Mouse (Mus musculus) hindbrain, embryonic 15.5 days (tissue): ENCODE results near the gene Piwil4. TPM values are rescaled to one million over a fixed set of nuclear protein-coding genes. Genes with fewer than 3 reads are reported as not detected.

ENCODE experiments used
- ATAC-seq: fragments of 200-750 bp; cut with Nextera tagmentation; 2 replicates; pipeline ENCODE4 v1.8.0; 2017; ENCODE audit warnings: low read depth, moderate number of reproducible peaks, moderate TSS enrichment; ENCODE audit not compliant: low FRiP score
- H3K27ac ChIP-seq: fragments of 300-500 bp; sonication (generic); replicated peaks from 2 replicates; pipeline ENCODE4 v1.5.1; 2015; ENCODE audit warnings: mild to moderate bottlenecking, inconsistent platforms
- H3K27me3 ChIP-seq: fragments of 300-500 bp; sonication (generic); 2 replicates; pipeline ENCODE4 v1.6.1; 2015; ENCODE audit warnings: control low read depth, inconsistent platforms
- H3K36me3 ChIP-seq: fragments of 300-500 bp; sonication (generic); 2 replicates; pipeline ENCODE4 v1.6.1; 2015; ENCODE audit warnings: control low read depth, inconsistent platforms
- H3K4me1 ChIP-seq: fragments of 300-500 bp; sonication (generic); replicated peaks from 2 replicates; pipeline ENCODE4 v1.6.1; 2015; ENCODE audit warnings: control low read depth, inconsistent platforms
- H3K4me2 ChIP-seq: fragments of 300-500 bp; sonication (generic); 2 replicates; pipeline ENCODE4 v1.6.1; 2015; ENCODE audit warnings: moderate library complexity, mild to moderate bottlenecking, inconsistent platforms
- H3K4me3 ChIP-seq: fragments of 300-500 bp; sonication (generic); 2 replicates; pipeline ENCODE4 v1.5.1; 2015; ENCODE audit warnings: mild to moderate bottlenecking, inconsistent platforms
- H3K9ac ChIP-seq: fragments of 300-500 bp; sonication (generic); 2 replicates; pipeline ENCODE4 v1.6.1; 2015; ENCODE audit warnings: inconsistent platforms
- H3K9me3 ChIP-seq: fragments of 300-500 bp; sonication (generic); 2 replicates; pipeline ENCODE4 v1.6.1; 2016; ENCODE audit warnings: control low read depth, inconsistent platforms
- WGBS: fragments of 180-500 bp; shearing (Covaris S2); methylation state at CpG from one replicate; pipeline ENCODE4 v1.1.7; 2015; 5-methylcytosine and 5-hydroxymethylcytosine counted together
- polyA plus RNA-seq: library from polyadenylated mRNA; unstranded; fragments of >200 nt; fragmentation: Nextera tagmentation; extraction: Ambion mirVana; gene quantifications from 2 replicates; pipeline ENCODE4 v1.2.1, GENCODE M21; 2015

Gene Piwil4
- polyA plus RNA-seq: 0.41 and 0.43 TPM in 2 replicates

DNA sequence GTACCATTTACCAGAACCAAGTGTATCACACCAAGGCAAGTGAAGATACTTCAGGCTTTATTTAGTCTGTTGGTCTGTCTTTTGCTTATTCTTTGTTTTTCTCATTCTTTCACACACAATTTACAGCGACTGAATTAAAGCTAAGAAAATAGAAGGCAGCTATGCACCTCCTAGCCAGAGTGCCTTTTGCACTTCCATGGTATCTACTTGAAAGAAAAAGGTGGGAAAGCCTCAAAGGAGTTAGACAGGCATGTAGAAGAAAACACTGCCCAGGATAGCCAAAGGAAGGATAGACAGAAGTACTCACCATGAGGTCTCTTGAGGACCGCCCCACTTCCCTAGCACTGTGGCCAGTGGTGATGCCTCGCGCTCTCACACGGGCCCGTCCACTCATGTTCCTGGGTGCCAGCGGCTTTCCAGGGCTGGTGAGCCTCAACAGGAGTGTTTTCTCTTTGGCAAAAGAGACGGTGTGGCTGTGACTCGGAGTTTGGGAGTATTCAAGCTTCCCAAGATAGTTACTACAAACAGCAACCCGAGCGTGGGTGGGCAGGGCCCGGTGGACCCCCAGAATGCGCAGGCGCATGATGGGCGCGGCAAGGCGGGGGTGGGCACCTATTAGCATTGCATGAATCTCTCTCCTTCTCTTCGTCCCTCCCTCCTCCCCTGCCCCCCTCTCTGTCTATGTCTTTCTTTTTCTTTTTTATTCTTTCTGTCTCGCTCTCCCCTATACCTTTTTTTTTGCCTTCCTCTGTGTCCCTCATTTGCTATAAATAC is at the start of gene Piwil4:
TSS of gene Piwil4 (minus strand) at position 583 of the 774 bp plus-strand sequence.
- H3K4me2 ChIP-seq: no peak within 1 kb of the TSS
- ATAC-seq: no peak
- H3K27me3 ChIP-seq: no peaks in the 10 kb centered on the region
- H3K9ac ChIP-seq: no peak within 1 kb of the TSS
- no peak within 1 kb of the TSS for H3K4me3 ChIP-seq
- WGBS: 85% methylated on average over 19 of the region's 19 CpGs
- H3K27ac ChIP-seq: no peak within 1 kb of the TSS
- H3K4me1 ChIP-seq: no peaks in the 10 kb centered on the region
- no peaks in the 10 kb centered on the region for H3K9me3 ChIP-seq
- H3K36me3 ChIP-seq: no peaks in the 10 kb centered on the region

DNA sequence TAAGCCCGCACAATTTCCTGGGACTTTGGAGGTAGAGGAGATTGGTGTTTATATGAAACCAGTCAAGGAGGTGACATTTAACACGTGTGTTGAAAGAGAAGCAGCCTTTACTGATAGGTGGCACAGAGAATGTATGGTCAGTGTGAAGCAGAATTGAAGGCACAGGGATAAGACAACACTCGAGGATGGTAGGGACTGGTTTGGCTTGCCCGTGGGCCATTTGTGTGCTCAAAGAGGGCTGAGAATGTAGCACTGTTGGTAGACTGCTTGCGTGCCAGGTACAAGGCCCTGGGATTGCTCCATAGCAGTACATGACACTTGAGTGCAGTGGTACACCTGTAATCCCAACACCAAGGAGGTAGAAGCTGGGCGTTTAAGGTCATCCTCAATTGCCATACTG is 46.8 kb upstream of the Piwil4 start:
- Histone ChIP-seq H3K9me3 (no peaks in the 10 kb centered on the region), H3K9ac (no peak overlapping the region), H3K4me2 (no peak overlapping the region), H3K27ac (no peak overlapping the region), H3K4me1 (peaks cover 11% of the 10 kb centered on the region), H3K36me3 (peaks cover 42% of the 10 kb centered on the region), H3K27me3 (no peaks in the 10 kb centered on the region), H3K4me3 (no peak overlapping the region)
- 93% methylated on average over 6 of the region's 6 CpGs for WGBS
- no peak for ATAC-seq

DNA sequence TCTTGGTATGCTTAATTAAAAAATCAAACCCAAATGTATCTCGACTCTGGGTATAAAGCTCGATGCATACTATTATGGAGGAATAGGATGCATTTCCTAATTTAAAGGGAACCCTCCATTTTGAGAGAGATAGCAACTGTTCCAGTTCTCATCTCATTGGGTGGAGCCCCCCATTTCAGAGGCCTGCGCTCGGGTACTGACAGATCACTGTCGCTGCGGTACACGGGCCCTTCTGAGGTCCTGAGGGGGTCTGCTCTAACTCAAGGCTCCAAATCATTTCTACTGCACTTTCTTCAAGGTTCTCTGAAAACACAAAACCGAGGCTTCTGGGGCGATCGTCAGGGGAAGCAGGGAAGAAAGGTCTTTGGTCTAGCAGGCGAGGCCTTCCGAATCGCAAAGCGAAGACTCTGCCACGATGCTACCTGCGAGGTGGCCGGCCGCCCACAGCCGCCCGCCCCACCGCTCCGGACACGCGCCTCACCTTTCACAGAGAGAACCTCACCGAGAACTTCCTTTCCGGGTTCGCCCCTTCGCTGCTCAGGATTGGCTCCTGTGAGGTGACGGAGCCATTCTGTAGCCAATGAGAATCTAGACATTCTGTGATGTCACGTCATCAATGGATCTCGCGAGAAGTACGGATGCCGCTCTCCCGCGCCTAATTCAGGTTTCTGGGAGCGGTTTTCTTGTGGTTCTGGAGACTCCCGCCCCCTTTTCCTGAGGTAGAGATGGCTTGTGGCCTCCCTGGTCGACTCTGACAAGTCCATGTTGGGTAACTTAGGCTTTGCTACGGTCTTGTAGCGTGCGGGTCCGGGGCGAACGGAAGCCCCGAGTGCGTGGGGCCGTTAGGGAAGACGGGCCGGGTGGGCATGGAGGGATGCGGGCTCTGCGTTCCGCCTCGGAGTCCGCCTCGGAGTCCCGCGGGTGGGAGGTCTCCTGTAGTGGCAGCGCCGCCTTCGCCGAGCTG is 43.8 kb upstream of the Piwil4 start, which contains the start of the genes Mre11a and Ankrd49:
TSS of gene Mre11a (plus strand) at position 616 of the 964 bp plus-strand sequence.
TSS of gene Ankrd49 (minus strand) at position 818 of the 964 bp plus-strand sequence.
- peak within 1 kb of the TSS; percentile 97 for H3K27ac ChIP-seq
- no peaks in the 10 kb centered on the region for H3K27me3 ChIP-seq
- H3K9ac ChIP-seq: peak within 1 kb of the TSS; percentile 84
- H3K4me3 ChIP-seq: peak within 1 kb of the TSS; percentile 76
- WGBS: under 1% methylated on average over 62 of the region's 62 CpGs
- peaks cover 37% of the 10 kb centered on the region for H3K36me3 ChIP-seq
- H3K4me2 ChIP-seq: peak within 1 kb of the TSS; percentile 90
- peaks cover 11% of the 10 kb centered on the region for H3K4me1 ChIP-seq
- ATAC-seq: peak; percentile 100
- H3K9me3 ChIP-seq: no peaks in the 10 kb centered on the region

DNA sequence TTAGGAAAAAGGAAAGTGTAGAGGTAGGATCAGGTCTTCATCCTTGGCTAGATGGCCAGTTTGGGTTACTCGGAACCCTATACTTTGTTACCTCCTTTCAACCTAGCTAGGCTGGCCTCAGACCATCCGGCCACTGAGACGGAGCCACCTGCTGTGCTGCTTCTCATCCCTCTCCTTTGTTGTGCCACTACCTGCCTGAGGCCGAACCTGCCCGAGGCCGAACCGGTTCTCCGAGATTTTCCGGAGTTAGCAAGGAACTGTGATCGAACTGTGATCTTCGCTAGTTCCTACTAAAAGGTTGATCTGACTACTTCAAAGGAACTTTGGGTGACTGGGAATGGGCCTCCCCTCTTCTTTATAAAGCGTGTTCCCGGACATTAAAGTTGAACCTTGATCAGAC is 37.8 kb upstream of the Piwil4 start:
- WGBS: 39% methylated on average over 13 of the region's 13 CpGs
- no peaks in the 10 kb centered on the region for H3K9me3 ChIP-seq
- H3K4me2 ChIP-seq: no peak overlapping the region
- peaks cover 20% of the 10 kb centered on the region for H3K36me3 ChIP-seq
- H3K4me3 ChIP-seq: no peak overlapping the region
- H3K4me1 ChIP-seq: no peaks in the 10 kb centered on the region
- H3K27ac ChIP-seq: no peak overlapping the region
- H3K9ac ChIP-seq: no peak overlapping the region
- no peaks in the 10 kb centered on the region for H3K27me3 ChIP-seq
- ATAC-seq: no peak

DNA sequence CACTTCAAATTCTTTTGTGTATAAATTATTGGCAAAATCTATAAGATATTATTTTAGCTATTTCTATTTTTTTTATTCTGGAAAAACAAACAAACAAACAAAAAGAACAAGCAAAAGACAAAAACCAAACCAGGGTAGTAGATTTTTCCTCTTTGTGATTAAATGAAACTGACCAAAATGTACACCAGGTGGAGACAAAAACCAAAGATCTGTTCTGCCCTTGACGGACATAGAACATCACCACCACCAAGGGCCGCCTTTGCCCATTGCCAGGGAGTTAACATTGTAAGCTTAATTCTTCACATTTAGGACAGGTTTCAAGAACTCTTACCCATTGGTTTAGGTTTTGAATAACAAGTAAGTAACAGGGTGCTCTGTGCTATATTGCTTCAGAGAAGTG is 33.3 kb upstream of the Piwil4 start:
- 51% methylated on average over 2 of the region's 2 CpGs for WGBS
- Histone ChIP-seq H3K4me2 (no peak overlapping the region), H3K27me3 (no peaks in the 10 kb centered on the region), H3K4me3 (no peak overlapping the region), H3K27ac (no peak overlapping the region), H3K36me3 (no peaks in the 10 kb centered on the region), H3K4me1 (peaks cover 7% of the 10 kb centered on the region), H3K9ac (no peak overlapping the region), H3K9me3 (no peaks in the 10 kb centered on the region)
- no peak for ATAC-seq

DNA sequence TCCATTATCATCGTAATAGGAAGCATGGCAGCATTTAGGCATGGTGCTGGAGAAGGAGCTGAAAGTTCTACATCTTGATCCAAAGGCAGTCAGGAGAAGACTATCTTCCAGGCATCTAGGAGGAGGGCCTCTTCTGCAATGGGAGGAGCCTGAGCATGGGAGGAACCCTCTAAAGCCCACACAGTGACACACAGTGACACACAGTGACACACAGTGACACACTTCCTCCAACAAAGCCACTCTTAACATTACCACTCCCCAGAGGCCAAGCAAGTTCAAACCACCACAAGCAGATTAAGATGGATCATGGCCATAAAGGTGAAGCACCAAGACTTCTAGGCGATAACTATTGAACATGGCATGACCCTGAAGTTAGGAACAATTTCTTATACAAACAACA is 31.5 kb upstream of the Piwil4 start:
- Histone ChIP-seq H3K9ac (no peak overlapping the region), H3K9me3 (no peaks in the 10 kb centered on the region), H3K27me3 (no peaks in the 10 kb centered on the region), H3K4me1 (peaks cover 7% of the 10 kb centered on the region), H3K27ac (no peak overlapping the region), H3K4me2 (no peak overlapping the region), H3K4me3 (no peak overlapping the region), H3K36me3 (no peaks in the 10 kb centered on the region)
- ATAC-seq: no peak
- WGBS: 84% methylated on average over 2 of the region's 2 CpGs

DNA sequence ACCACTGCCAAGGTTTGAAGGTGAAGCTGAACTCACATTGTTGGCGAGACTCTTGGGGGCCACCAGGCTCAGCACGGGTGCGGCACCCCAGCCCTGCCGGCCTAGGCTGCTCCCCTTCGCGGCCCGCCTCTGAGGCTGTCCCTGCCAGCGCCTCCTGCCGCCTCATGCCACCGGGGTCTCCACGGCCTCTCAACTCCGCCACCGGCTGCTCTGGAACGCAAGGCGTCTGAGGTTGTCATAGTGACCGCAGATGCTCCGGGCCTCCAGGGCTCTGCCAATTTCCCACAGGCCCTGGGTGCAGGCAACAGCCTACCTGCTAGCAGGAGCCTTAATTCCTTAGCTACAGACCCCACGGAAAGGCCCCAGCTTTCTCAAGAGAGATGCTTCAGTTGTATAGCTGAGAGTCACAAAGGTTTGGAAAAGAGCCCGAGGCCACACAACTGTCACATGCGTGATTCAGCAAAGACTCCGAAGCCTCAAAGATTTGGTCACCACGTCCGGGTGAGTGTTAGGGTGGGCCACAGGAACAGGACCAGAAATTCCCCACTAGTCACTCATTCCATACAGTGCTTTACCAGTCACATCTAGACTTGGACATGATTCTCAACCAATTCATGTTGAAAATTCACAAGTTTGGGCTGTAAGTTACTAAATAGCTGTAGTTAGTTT is 30.4 kb upstream of the Piwil4 start, which contains the start of gene 1700012B09Rik:
TSS of gene 1700012B09Rik (minus strand) at position 228 of the 669 bp plus-strand sequence.
- Histone ChIP-seq H3K4me2 (peak within 1 kb of the TSS; percentile 42), H3K27ac (no peak within 1 kb of the TSS), H3K9ac (no peak within 1 kb of the TSS), H3K4me1 (peaks cover 7% of the 10 kb centered on the region), H3K4me3 (no peak within 1 kb of the TSS), H3K9me3 (no peaks in the 10 kb centered on the region), H3K36me3 (no peaks in the 10 kb centered on the region), H3K27me3 (no peaks in the 10 kb centered on the region)
- ATAC-seq: peak; percentile 73
- 16% methylated on average over 23 of the region's 23 CpGs for WGBS

DNA sequence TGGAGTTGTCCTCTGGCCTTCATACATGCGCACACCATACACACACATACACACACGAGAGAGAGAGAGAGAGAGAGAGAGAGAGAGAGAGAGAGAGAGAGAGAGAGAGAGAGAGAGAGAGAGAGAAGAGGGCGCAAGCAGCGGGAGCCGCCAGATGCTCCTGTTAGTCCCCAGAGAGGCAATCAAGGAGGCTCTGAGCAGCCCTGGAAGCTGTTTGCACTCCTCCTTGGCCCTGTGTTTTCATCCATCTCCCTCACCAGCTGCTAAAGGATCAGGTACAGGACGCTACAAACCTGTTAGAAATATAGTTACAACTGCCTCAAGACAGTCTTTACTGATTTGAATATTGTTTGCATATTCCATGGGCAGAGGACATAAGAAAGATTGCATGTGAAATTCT is 29.3 kb upstream of the Piwil4 start:
- no peaks in the 10 kb centered on the region for H3K36me3 ChIP-seq
- no peaks in the 10 kb centered on the region for H3K9me3 ChIP-seq
- H3K27ac ChIP-seq: no peak overlapping the region
- no peak overlapping the region for H3K4me2 ChIP-seq
- no peak overlapping the region for H3K9ac ChIP-seq
- no peak for ATAC-seq
- no peak overlapping the region for H3K4me3 ChIP-seq
- 36% methylated on average over 5 of the region's 6 CpGs for WGBS
- H3K4me1 ChIP-seq: peaks cover 7% of the 10 kb centered on the region
- no peaks in the 10 kb centered on the region for H3K27me3 ChIP-seq

DNA sequence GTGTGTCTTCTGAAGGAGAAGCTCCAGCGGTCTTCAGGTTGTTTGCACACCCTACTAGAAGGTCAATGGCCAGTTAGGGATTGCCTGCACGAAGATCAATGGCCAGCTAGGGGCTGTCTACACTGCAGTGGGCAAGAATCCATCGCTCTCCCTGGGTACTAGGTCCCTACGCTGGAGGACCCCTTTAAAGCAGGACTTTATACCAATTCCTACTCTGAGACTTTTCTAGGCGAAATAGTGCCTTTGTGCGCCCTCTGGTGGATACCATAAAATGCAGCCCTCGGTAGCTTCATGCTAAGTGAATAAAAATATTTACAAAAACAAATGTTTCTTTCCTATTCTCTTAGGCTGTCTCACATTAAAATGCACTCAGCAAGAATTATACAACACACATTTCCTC is 24.2 kb upstream of the Piwil4 start:
- Histone ChIP-seq H3K27me3 (no peaks in the 10 kb centered on the region), H3K9ac (no peak overlapping the region), H3K4me1 (no peaks in the 10 kb centered on the region), H3K4me3 (no peak overlapping the region), H3K36me3 (no peaks in the 10 kb centered on the region), H3K9me3 (no peaks in the 10 kb centered on the region), H3K4me2 (no peak overlapping the region), H3K27ac (no peak overlapping the region)
- ATAC-seq: peak; percentile 51; the same call in 1 of the 2 replicates
- 30% methylated on average over 7 of the region's 7 CpGs for WGBS

DNA sequence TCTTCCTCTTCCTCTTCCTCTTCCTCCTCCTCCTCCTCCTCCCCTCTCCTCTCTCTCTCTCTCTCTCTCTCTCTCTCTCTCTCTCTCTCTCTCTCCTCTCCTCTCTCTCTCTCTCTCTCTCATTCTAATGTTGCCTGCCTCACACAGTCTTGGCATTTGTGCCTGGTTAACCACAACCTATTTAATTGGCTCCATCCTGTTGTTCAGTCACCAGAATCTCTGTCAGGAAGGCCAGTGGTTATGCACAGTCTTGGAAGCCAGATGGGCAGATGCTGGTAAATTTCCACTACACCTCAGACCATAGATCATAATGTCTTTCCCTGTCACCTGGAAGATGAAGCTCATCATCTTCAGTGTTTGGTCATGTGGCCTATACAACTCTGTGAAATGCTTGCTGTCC is 18.7 kb upstream of the Piwil4 start:
- no peak overlapping the region for H3K4me2 ChIP-seq
- no peaks in the 10 kb centered on the region for H3K36me3 ChIP-seq
- no peak overlapping the region for H3K4me3 ChIP-seq
- H3K27ac ChIP-seq: no peak overlapping the region
- no peaks in the 10 kb centered on the region for H3K9me3 ChIP-seq
- no peaks in the 10 kb centered on the region for H3K27me3 ChIP-seq
- no peak overlapping the region for H3K9ac ChIP-seq
- ATAC-seq: no peak
- no peaks in the 10 kb centered on the region for H3K4me1 ChIP-seq

DNA sequence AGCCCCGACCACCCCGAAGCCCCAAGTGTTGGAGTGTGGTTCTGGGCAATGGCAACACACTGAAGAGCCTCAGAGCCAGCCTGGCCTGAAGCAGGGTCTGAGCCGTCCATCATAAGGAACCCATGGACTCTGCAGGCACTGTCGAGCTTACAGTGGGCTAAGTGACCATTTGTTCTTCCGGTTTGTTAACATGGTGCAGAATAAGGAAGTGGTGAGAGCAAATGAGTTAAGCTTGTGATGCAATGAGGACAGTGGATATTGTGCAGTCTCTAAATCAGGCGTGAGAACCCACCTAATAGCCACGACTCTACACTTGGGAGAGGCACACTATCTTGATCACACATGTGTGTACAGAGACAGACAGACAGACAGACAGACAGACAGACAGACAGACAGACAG is 18.1 kb upstream of the Piwil4 start:
- ATAC-seq: no peak
- Histone ChIP-seq H3K27ac (no peak overlapping the region), H3K9ac (no peak overlapping the region), H3K4me2 (no peak overlapping the region), H3K4me3 (no peak overlapping the region), H3K9me3 (no peaks in the 10 kb centered on the region), H3K27me3 (no peaks in the 10 kb centered on the region), H3K36me3 (no peaks in the 10 kb centered on the region), H3K4me1 (no peaks in the 10 kb centered on the region)
- WGBS: 79% methylated on average over 7 of the region's 7 CpGs
